Mouse (Mus musculus) kidney, embryonic 15.5 days (tissue): ENCODE results near the gene Magi2. TPM values are rescaled to one million over a fixed set of nuclear protein-coding genes. Genes with fewer than 3 reads are reported as not detected.

Experiments used
- ATAC-seq: fragments of 200-750 bp; cut with Nextera tagmentation; replicated peaks from 2 replicates; pipeline ENCODE4 v1.8.0; 2017; ENCODE audit warnings: moderate TSS enrichment; ENCODE audit not compliant: low FRiP score
- H3K27ac ChIP-seq: fragments of 300-500 bp; sonication (generic); 2 replicates; pipeline ENCODE4 v1.5.1; 2015; ENCODE audit warnings: mild to moderate bottlenecking, inconsistent platforms
- H3K27me3 ChIP-seq: fragments of 300-500 bp; sonication (generic); 2 replicates; pipeline ENCODE4 v1.6.1; 2015; ENCODE audit warnings: inconsistent platforms
- H3K36me3 ChIP-seq: fragments of 300-500 bp; sonication (generic); 2 replicates; pipeline ENCODE4 v1.6.1; 2015; ENCODE audit warnings: inconsistent platforms
- H3K4me1 ChIP-seq: fragments of 300-500 bp; sonication (generic); 2 replicates; pipeline ENCODE4 v1.6.1; 2015; ENCODE audit warnings: inconsistent platforms
- H3K4me2 ChIP-seq: fragments of 300-500 bp; sonication (generic); 2 replicates; pipeline ENCODE4 v1.6.1; 2015; ENCODE audit warnings: moderate library complexity, mild to moderate bottlenecking, inconsistent platforms
- H3K4me3 ChIP-seq: fragments of 300-500 bp; sonication (generic); replicated peaks from 2 replicates; pipeline ENCODE4 v1.5.1; 2015; ENCODE audit warnings: mild to moderate bottlenecking, inconsistent platforms
- H3K9ac ChIP-seq: fragments of 300-500 bp; sonication (generic); 2 replicates; pipeline ENCODE4 v1.6.1; 2015; ENCODE audit warnings: mild to moderate bottlenecking, inconsistent platforms
- H3K9me3 ChIP-seq: fragments of 300-500 bp; sonication (generic); replicated peaks from 2 replicates; pipeline ENCODE4 v1.6.1; 2016; ENCODE audit warnings: inconsistent platforms
- WGBS: fragments of 180-500 bp; shearing (Covaris S2); methylation state at CpG from one replicate; pipeline ENCODE4 v1.1.7; 2015; ENCODE audit warnings: mixed read lengths; 5-methylcytosine and 5-hydroxymethylcytosine counted together
- polyA plus RNA-seq: library from polyadenylated mRNA; unstranded; fragments of >200 nt; fragmentation: Nextera tagmentation; extraction: Ambion mirVana; gene quantifications from 2 replicates; pipeline ENCODE4 v1.2.1, GENCODE M21; 2015

Magi2 gene
- polyA plus RNA-seq, 1 experiment from 2014 or later, result 18.6 TPM

- H3K4me3 ChIP-seq, result no peak overlapping the region
- no peak for ATAC-seq
- no peak overlapping the region for H3K9ac ChIP-seq
- no peaks in the 10 kb centered on the region for H3K36me3 ChIP-seq
- 85% methylated on average over 4 of the region's 4 CpGs for WGBS
- H3K27me3 ChIP-seq, result peaks cover 27% of the 10 kb centered on the region
- peaks cover 17% of the 10 kb centered on the region for H3K4me1 ChIP-seq
- no peak overlapping the region for H3K4me2 ChIP-seq
- H3K27ac ChIP-seq, result no peak overlapping the region
- no peaks in the 10 kb centered on the region for H3K9me3 ChIP-seq
These were observed 679.8 kb downstream of the Magi2 start for GRCm38 (mm10) chr5:19906636-19907035.

- ATAC-seq, result peak; percentile 71
- Histone ChIP-seq H3K9ac (no peak overlapping the region), H3K4me2 (peak overlapping the region; percentile 64), H3K27ac (no peak overlapping the region), H3K4me3 (peak overlapping the region; percentile 35), H3K9me3 (no peaks in the 10 kb centered on the region), H3K27me3 (peaks cover 27% of the 10 kb centered on the region), H3K4me1 (peaks cover 17% of the 10 kb centered on the region), H3K36me3 (no peaks in the 10 kb centered on the region)
- WGBS, result 5% methylated on average over 12 of the region's 12 CpGs
These were observed 680.6 kb downstream of the Magi2 start for GRCm38 (mm10) chr5:19907381-19907982.

GRCm38 (mm10) chr5:19907983-19908705 lies 681.3 kb downstream of the Magi2 start:
- WGBS, result 4% methylated on average over 16 of the region's 16 CpGs
- ATAC-seq, result no peak
- no peak overlapping the region for H3K9ac ChIP-seq

GRCm38 (mm10) chr5:19908706-19909060 lies 681.8 kb downstream of the Magi2 start:
- no peak overlapping the region for H3K27ac ChIP-seq
- H3K9me3 ChIP-seq, result no peaks in the 10 kb centered on the region
- H3K4me2 ChIP-seq, result peak overlapping the region; percentile 64
- peaks cover 27% of the 10 kb centered on the region for H3K27me3 ChIP-seq
- peaks cover 17% of the 10 kb centered on the region for H3K4me1 ChIP-seq
- peak overlapping the region; percentile 35 for H3K4me3 ChIP-seq
- H3K36me3 ChIP-seq, result no peaks in the 10 kb centered on the region
- WGBS, result 0% methylated on average over 5 of the region's 5 CpGs
- H3K9ac ChIP-seq, result no peak overlapping the region
- ATAC-seq, result no peak

More at GRCm38 (mm10) chr5:19907983-19908705, 681.3 kb downstream of the Magi2 start:
- H3K4me3 ChIP-seq, result peak overlapping the region; percentile 35
- peaks cover 27% of the 10 kb centered on the region for H3K27me3 ChIP-seq
- H3K9me3 ChIP-seq, result no peaks in the 10 kb centered on the region
- peaks cover 17% of the 10 kb centered on the region for H3K4me1 ChIP-seq
- no peaks in the 10 kb centered on the region for H3K36me3 ChIP-seq
- H3K4me2 ChIP-seq, result peak overlapping the region; percentile 64
- no peak overlapping the region for H3K27ac ChIP-seq

GRCm38 (mm10) chr5:19909071-19909470 lies 682.2 kb downstream of the Magi2 start:
- no peak overlapping the region for H3K27ac ChIP-seq

GRCm38 (mm10) chr5:19909664-19910063 lies 682.8 kb downstream of the Magi2 start:
- H3K27me3 ChIP-seq, result peaks cover 27% of the 10 kb centered on the region
- no peak overlapping the region for H3K4me3 ChIP-seq
- H3K36me3 ChIP-seq, result no peaks in the 10 kb centered on the region
- H3K4me2 ChIP-seq, result no peak overlapping the region; the same call in 1 of the 2 replicates
- H3K9me3 ChIP-seq, result no peaks in the 10 kb centered on the region
- no peak overlapping the region for H3K27ac ChIP-seq
- no peak for ATAC-seq
- 71% methylated on average over 7 of the region's 7 CpGs for WGBS
- peaks cover 17% of the 10 kb centered on the region for H3K4me1 ChIP-seq
- H3K9ac ChIP-seq, result no peak overlapping the region

More at GRCm38 (mm10) chr5:19909071-19909470, 682.2 kb downstream of the Magi2 start:
- 4% methylated on average over 11 of the region's 11 CpGs for WGBS
- Histone ChIP-seq H3K4me1 (peaks cover 17% of the 10 kb centered on the region), H3K4me2 (peak overlapping the region; percentile 64), H3K36me3 (no peaks in the 10 kb centered on the region), H3K4me3 (peak overlapping the region; percentile 35), H3K27me3 (peaks cover 27% of the 10 kb centered on the region), H3K9ac (no peak overlapping the region), H3K9me3 (no peaks in the 10 kb centered on the region)
- no peak for ATAC-seq

- no peaks in the 10 kb centered on the region for H3K36me3 ChIP-seq
- WGBS, result 89% methylated on average over 3 of the region's 3 CpGs
These were observed 705.3 kb downstream of the Magi2 start for GRCm38 (mm10) chr5:19932102-19932501.

GRCm38 (mm10) chr5:19933190-19933589 lies 706.4 kb downstream of the Magi2 start:
- no peaks in the 10 kb centered on the region for H3K27me3 ChIP-seq
- H3K27ac ChIP-seq, result no peak overlapping the region
- peak; percentile 62; the same call in 1 of the 2 replicates for ATAC-seq
- H3K4me3 ChIP-seq, result no peak overlapping the region
- no peaks in the 10 kb centered on the region for H3K36me3 ChIP-seq
- H3K4me1 ChIP-seq, result no peaks in the 10 kb centered on the region
- no peaks in the 10 kb centered on the region for H3K9me3 ChIP-seq
- no peak overlapping the region for H3K4me2 ChIP-seq
- H3K9ac ChIP-seq, result no peak overlapping the region
- WGBS, result 78% methylated on average over 2 of the region's 2 CpGs

More at GRCm38 (mm10) chr5:19932102-19932501, 705.3 kb downstream of the Magi2 start:
- H3K27ac ChIP-seq, result no peak overlapping the region
- H3K4me1 ChIP-seq, result no peaks in the 10 kb centered on the region
- no peaks in the 10 kb centered on the region for H3K27me3 ChIP-seq
- no peak overlapping the region for H3K4me3 ChIP-seq
- H3K9me3 ChIP-seq, result no peaks in the 10 kb centered on the region
- H3K4me2 ChIP-seq, result no peak overlapping the region
- no peak overlapping the region for H3K9ac ChIP-seq
- ATAC-seq, result no peak

- Histone ChIP-seq H3K9ac (no peak overlapping the region), H3K4me3 (no peak overlapping the region), H3K4me1 (no peaks in the 10 kb centered on the region), H3K27me3 (no peaks in the 10 kb centered on the region), H3K4me2 (no peak overlapping the region), H3K36me3 (no peaks in the 10 kb centered on the region), H3K27ac (no peak overlapping the region), H3K9me3 (no peaks in the 10 kb centered on the region)
- ATAC-seq, result no peak
- WGBS, result 78% methylated on average over 2 of the region's 2 CpGs
These were observed 724.3 kb downstream of the Magi2 start for GRCm38 (mm10) chr5:19951102-19951501.

- no peaks in the 10 kb centered on the region for H3K4me1 ChIP-seq
- no peak for ATAC-seq
- H3K4me2 ChIP-seq, result no peak overlapping the region
- H3K4me3 ChIP-seq, result no peak overlapping the region
- no peak overlapping the region for H3K27ac ChIP-seq
- whole genome bisulfite sequencing, result 88% methylated on average over 1 of the region's 1 CpGs
- H3K9ac ChIP-seq, result no peak overlapping the region
- no peaks in the 10 kb centered on the region for H3K9me3 ChIP-seq
- no peaks in the 10 kb centered on the region for H3K36me3 ChIP-seq
- H3K27me3 ChIP-seq, result no peaks in the 10 kb centered on the region
These were observed 737.3 kb downstream of the Magi2 start for GRCm38 (mm10) chr5:19964113-19964512.

- Histone ChIP-seq H3K4me1 (no peaks in the 10 kb centered on the region), H3K4me2 (no peak overlapping the region), H3K36me3 (no peaks in the 10 kb centered on the region), H3K27me3 (no peaks in the 10 kb centered on the region), H3K27ac (no peak overlapping the region), H3K4me3 (no peak overlapping the region), H3K9ac (no peak overlapping the region), H3K9me3 (no peaks in the 10 kb centered on the region)
- no peak for ATAC-seq
- 90% methylated on average over 2 of the region's 2 CpGs for WGBS
These were observed 745.9 kb downstream of the Magi2 start for GRCm38 (mm10) chr5:19972736-19973135.

- 86% methylated on average over 3 of the region's 3 CpGs for WGBS
- Histone ChIP-seq H3K27me3 (no peaks in the 10 kb centered on the region), H3K4me2 (no peak overlapping the region), H3K9me3 (no peaks in the 10 kb centered on the region), H3K27ac (no peak overlapping the region), H3K36me3 (no peaks in the 10 kb centered on the region), H3K4me1 (no peaks in the 10 kb centered on the region), H3K4me3 (no peak overlapping the region), H3K9ac (no peak overlapping the region)
- no peak for ATAC-seq
These were observed 747.0 kb downstream of the Magi2 start for GRCm38 (mm10) chr5:19973852-19974251.
